Mouse (Mus musculus) left cerebral cortex, postnatal 25 days (tissue): Measurements from ENCODE around the gene Ftl1. TPM values are rescaled to one million over a fixed set of nuclear protein-coding genes. Genes with fewer than 3 reads are reported as not detected.

Source experiments
- DNase-seq, 2 experiments: peaks; one replicate each; pipeline ENCODE4 v3.0.0; 2022; ENCODE audit warnings: low spot score in 2 of 2, mixed read lengths in 1 of 2
- intact Hi-C: fragments of 180-260 bp; cut with DNase I; formaldehyde crosslinking; loops from one replicate; pipeline ENCODE4 v1.15.1; 2025
- total RNA-seq, 2 experiments: library from RNA; stranded (reverse); gene quantifications; 2 replicates each; pipeline ENCODE4 v1.2.3; 2021

Gene Ftl1
- total RNA-seq, 2 experiments from 2014 or later, result 207 to 225 TPM

DNA sequence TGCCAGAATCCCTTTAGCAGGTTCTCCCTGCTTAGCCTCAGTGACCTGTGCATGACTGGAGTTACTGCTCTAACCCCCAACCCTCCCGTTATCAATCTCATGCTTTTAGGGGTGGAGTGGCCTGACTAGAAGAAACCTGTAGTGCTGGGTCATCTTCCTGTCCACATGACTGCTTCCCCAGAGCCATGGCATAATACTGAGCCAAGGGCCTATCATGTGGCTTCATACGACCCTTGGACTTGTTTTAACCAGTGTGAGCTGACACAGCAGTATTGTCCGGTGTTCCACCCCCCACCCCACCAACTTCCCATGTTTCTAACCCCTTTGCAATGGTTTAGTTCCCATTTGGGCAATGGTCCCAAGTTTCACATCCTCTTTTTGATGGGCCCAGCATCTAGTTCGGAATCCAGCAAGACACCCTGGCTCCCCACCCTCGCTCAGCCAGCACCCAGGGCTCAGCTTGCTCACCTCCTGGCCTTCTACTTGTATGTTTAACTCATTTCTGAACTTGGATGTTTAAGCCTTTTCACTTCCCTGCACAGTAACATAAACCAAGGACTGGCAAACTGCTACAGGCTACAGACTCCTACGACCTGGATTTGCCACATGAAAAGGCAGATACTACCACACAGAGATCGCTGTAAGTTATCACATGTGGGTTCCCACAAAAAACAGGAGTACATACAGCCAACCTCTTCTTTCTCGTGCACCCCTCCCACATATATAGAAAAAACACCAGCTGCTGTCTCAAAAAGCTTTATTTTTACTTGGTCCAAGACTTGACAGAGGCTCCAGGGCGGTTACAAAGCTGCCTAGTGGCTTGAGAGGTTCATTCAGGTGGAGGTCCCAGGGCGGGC is 2.3 kb downstream of the Ftl1 start:
- peak in 1 of 2 experiments; percentile 55 for DNase-seq
- intact Hi-C loops, result no loop called here

DNA sequence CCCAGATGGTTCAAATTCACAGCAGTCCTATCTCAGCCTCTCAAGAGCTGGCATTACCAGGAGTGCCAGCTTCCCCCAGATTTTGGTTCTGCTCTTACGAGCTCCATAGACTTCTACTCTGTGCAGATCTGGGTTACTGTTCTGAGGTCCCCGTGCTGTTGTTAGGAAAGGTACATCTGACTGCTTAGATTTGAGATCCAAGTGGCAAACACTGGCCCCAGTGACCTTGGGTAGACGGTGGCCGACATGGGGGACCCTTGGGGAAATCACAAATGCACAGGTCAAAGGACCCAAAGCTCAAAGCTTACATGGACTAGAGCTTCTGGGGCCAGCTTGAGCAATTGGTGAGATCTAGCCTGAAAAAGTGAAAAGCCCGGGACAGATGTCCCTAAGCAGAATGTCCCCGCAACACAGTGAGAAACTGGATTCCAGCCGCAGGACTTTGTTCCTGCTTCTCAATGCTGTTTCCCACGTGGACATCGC is 2.9 kb downstream of the Ftl1 start:
- intact Hi-C loops, result no loop called here
- DNase-seq, result no peak

DNA sequence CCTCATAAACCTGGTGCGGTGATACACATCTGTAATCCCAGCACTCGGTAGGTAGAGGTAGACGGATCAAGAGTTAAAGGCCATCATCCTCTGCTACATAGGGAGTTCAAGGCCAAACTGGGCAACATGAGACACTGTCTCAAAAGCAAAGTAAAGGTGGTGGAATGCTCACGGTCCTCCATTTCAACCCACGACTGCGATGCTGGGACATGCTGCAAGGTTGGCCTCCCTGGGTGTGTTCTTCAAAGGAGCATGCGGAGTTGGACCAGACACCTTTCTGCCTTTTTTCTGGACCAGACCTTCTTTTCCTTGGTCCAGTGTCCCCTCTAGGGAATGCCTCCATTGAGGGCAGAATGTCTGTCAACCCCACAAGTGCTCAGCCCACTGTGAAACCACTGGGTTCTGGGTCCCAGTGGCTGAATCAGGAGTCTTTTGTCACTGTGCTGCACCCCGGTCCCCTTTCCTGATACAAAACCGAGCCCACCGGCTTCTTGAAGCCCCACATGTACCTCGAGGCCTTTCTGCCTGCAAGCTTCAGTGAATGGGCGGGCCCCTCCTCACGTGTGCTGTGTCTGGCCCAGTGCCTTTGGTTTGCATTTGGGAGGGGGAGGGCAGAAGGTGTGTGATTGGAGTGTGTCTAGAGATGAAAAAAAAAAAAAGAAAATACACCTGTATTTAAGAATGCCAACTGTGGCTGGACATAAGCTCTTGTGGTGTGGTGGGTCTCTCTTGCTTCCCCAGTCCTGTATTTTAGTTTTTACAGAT is 3.6 kb downstream of the Ftl1 start:
- intact Hi-C loops, result no loop called here
- DNase-seq, result no peak

DNA sequence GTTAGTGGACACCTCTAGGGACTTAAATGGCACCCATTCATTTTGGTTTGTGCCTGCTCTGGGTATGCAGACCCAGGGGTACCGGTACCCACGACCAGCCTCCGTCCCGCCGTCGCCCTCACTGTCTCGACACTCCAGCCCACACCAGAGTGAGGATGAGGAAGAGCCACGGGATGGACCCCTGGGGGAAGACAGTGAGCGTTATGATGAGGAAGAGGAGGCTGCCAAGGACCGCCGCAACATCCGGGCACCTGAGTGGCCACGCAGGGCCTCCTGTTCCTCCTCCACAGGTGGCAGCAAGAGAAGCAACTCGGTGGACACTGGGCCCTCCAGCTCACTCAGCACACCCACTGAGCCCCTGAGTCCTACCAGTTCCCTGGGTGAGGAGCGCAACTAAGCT is 4.7 kb downstream of the Ftl1 start:
- no peak for DNase-seq
- intact Hi-C loops, result loop anchor here (5.0 kb wide), 1 partner anchor 107 kb away; no protein-coding TSS in a partner anchor

DNA sequence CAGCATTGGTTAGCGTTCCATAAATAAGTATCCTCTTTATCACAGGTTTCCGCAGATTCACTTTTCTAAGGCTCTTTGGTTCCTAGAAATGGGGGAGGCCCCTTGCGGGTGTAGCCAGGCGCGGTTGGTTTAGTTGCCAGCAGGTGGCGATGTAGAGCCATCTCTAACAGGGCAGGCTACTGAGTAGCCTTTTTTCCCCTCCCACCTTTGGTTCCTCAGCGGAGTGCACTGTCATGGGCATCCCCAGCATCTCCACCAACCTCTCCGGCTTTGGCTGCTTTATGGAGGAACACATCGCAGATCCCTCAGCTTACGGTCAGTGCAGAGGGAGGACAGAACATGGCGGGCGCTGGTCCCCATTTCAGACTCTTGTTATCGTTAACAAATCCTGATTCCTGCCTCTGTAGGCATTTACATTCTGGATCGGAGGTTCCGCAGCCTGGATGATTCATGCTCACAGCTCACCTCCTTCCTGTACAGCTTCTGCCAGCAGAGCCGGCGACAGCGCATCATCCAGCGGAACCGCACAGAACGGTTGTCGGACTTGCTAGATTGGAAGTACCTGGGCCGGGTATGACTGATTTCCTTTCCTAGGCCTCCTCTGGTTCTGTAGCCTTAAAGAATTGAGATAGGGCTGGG is 8.2 kb downstream of the Ftl1 start:
- intact Hi-C loops, result loop anchor here (5.0 kb wide), 1 partner anchor 111 kb away; no protein-coding TSS in a partner anchor
- peak; percentile 87 to 93 for DNase-seq

DNA sequence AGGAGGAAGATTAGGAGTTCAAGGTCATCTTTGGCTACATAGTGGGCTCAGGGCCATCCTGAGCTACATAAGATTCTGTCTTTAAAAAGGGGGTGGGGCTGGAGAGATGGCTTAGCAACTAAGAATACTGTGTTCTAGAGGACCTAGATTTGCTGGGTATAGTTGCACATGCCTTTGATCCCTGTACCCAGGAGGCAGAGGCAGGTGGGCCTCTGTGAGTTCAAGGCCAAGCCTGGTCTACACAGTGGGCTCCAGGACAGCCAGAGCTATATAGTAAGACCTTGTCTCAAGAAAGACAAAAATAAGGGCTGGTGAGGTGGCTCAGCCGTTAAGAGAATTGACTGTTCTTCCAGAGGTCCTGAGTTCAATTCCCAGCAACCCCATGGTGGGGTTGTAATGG is 9.7 kb downstream of the Ftl1 start:
- intact Hi-C loops, result loop anchor here (5.0 kb wide), 1 partner anchor 112 kb away; no protein-coding TSS in a partner anchor
- no peak for DNase-seq

DNA sequence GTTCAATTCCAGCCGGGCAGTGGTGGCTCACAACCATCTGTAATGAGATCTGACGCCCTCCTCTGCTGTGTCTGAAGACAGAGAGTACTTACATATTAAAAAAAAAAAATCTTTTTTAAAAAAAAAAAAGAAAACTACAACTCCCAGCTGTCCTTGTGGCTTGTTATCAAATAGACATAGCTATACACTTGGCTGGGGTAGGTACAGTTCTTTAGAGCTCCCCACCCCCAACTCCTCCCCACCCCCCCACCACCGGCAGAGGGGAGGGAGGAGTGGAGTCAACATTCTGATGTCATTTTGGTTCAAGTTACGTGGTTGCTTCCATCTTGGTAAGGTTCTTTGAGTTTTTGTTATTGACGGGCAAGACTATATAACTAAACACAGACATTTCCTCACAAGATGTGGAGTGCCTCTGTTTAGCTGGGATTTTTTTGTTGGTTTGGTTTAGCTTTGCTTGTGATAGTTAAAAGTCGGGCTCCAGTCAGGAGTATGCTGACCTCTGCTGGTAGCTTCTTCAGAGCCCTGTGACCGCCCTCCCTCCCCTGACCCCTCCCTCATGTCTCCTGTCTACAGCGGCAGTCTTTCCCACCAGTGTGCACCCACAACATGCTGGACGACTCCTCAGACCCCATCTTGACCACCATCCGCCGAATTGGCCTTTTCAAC is 12.2 kb downstream of the Ftl1 start:
- no peak for DNase-seq
- intact Hi-C loops, result no loop called here

DNA sequence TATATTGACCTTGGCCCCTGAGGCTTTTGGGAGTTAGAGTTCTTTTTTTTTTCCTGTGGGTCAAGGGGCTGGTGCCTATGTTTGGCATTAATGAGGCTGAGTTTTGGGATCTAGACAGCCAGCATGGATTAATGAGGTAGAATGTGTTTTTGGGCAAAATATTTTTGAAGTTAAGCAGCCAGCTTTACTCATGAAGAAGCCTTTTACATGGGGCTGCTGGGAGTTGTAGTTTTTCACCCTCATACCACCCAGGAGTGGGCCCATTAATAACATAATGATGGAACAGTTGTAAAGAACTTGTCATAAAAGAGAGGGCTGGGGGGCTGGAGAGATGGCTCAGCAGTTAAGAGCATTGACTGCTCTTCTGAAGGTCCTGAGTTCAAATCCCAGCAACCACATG is 13.1 kb downstream of the Ftl1 start:
- DNase-seq, result no peak
- intact Hi-C loops, result no loop called here

DNA sequence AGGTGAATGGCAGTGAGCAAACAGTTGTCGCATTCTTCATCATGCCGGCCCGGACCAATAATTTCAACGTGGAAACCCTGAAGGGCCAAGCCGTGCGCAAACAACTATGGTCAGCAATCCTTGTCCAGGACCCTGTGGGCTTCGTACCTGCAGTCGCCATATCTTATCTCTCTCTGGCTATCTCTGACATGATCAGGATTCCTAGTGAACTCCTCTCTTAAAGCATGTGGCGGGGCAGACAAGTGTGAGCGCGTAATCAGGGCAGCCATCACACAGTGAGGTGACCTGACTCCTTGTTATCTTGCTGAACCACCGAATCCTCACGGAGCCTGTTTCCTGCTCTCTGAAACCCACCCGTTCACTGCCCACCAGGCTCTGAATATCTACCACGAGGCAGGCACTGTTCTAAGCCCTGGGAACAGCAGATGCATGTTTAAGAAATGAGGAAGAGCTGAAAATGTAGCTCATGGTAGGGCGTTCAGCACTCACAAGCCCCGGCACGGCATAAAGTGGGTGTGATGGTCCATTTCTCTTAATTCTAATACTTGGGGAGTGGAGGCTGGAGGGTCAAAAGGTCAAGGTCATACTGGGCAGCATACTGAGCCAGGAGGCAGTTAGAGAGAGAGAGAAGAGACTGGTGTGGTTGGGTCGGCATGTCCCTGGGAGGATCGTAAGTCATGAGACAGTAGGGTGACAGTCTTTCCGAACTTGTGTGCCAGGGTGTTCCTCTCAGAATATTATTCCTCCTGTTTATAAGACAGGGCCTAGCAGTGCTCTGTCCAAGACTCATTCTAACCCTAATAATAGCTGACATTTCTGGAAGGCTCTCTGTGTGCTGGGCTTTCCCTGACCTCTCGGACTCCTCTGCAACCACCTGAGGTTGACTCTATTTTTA is 15.9 kb downstream of the Ftl1 start:
- no peak for DNase-seq
- intact Hi-C loops, result no loop called here

DNA sequence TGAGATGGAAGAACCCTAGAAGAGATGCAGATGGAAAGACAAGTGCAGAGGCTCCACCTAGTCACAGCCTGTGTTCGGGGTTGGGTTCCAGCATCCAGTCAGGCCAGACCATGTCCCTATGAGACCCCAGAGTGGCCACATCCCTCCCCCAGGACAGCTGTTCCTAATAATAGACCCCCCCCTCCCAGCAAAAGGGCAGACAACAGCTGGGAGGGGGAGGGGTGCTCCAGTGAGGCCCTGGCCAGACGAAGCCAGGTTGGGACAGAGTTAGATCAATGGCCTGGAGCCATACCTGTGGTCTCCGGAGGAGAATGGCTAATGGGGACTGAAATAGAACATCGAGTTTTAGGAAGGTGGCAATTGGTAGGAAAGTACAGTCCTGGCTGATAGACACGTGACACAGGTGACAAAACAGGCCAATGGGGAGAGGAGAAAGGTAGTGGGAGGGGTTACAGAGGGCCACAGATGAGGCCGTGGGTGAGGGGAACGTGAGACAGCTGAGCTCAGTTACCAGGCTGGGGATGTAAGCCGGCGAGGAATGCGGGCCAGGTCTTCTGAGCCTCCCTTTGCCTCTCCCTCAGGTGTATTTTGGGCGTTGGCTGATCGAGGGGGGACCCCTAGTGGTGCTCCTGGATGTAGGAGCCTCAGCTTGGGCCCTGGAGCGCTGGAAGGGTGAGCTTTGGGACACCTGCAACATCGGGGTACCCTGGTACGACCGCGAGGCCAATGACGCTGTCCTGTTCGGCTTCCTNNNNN is 22.0 kb downstream of the Ftl1 start, which contains the start of gene Ruvbl2:
Ruvbl2 (minus strand) TSS at position 576 of the 756 bp plus-strand sequence.
- no peak for DNase-seq
- intact Hi-C loops, result no loop called here

DNA sequence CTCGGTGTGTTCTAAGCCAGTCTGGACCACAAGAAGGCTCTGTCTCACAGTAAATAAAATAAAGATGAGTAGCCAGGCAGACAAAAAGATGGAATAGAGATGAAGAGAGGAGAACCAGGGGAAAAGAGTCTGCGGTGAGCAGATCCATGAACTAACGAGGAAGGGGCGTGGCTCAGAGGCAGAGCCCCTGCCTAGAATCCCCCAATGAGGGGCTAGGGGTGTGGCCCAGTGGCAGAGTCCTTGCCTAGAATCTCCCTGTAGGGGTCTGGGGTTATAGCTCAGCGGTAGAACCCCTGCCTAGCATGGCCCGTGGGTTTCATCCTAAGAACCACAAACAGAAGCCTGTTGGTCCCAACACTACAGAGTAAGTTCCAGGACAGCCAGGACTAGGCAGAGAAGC is 22.6 kb downstream of the Ftl1 start:
- DNase-seq, result no peak
- intact Hi-C loops, result no loop called here

DNA sequence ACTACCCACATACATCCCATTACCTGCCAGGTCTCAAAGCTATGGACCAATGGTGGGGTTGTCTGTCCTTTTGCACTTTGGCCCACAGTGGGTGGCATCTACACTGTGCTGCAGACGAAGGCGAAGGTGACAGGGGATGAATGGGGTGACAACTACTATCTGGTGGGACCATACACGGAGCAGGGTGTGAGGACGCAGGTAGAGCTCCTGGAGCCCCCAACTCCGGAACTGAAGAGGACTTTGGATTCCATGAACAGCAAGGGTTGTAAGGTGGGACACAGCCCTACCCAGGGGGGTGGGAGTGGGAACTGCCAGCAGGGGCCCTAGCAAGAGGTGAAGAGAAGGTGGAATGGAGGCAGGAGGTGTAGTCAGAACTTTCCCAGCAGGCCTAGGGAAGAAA is 23.2 kb downstream of the Ftl1 start:
- intact Hi-C loops, result no loop called here
- no peak for DNase-seq

DNA sequence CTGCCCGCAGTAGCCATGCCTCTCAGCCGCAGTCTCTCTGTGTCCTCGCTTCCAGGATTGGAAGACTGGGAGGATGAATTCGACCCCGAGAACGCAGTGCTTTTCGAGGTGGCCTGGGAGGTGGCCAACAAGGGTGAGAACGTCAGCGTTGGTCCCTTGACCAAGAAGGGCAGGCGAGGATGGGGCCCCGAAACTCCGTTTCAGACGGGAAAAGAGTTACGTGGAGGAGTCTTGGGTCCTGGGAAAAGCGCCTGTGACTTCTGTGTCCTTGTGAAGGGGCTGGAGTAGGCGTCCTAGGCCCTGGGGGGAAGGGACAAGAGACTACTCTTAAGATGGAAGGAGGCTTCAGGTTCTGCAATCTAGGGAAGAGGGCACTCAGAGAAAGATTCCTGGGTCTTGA is 24.6 kb downstream of the Ftl1 start:
- DNase-seq, result peak in 1 of 2 experiments; percentile 16
- intact Hi-C loops, result loop anchor here (2.0 kb wide), 1 partner anchor 30 kb away; the partner anchor contains the start of gene Kcna7

DNA sequence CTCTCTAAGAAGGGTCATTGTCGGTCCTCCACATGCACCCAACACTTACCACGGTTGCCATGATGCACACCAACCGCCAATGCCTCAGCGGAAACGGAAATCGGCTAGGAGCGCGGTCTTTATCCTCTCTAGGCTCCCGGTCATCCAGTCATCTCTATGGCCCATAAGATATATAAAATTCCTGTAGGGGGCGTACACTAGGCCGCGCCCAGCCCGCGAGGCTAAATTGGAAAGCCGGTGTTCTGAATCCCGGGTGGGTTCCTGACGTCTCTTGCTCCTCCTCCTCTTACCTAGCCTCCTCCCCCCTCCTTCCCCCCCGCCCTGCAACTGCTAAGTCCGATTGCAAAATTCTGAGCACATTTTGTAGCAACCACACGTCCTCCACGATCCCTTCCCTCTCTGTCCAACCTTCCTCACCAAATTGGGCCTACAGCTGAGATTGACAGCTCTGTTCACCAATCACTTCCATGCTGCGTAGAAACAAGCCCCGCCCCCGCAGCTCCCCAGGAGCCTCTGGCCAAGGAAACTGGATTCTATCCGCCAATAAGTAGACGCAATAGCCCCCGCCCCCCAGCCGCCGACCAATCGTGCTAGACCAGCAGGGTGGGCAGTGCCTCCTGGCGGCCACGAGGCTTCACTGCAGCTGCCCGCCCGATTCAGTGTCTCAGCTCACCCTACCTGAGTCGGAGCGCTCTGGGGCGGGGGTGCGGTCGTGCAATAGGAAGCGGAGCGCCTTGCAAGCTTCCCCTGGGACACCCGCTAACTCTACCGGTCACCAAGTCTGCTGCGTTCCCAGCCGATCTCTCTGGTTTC is 25.3 kb downstream of the Ftl1 start, which contains the start of gene Gys1:
Gys1 (plus strand) TSS at position 642 of the 813 bp plus-strand sequence.
- peak; percentile 100 for DNase-seq
- intact Hi-C loops, result loop anchor here (2.0 kb wide), 1 partner anchor 30 kb away; the partner anchor contains the start of gene Kcna7

DNA sequence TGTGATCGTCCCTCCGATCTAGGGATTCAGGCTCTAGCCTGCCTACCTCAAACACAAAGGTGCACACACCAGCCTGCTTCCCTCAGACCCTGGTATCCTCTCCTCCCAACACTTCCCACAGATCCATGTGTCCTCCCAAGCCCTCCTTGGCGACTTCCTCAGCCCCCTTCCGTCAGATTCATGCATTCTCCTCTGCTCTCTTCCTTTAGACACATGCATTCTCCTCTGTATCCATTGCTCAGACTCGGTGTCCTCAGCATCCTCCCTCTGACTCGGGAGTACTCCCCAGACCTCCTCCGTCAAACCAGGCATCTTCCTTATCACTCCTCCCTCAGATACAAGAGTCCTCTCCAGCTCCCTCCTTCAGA is 25.9 kb downstream of the Ftl1 start:
- intact Hi-C loops, result loop anchor here (2.0 kb wide), 1 partner anchor 29 kb away; the partner anchor contains the start of gene Kcna7
- DNase-seq, result no peak

DNA sequence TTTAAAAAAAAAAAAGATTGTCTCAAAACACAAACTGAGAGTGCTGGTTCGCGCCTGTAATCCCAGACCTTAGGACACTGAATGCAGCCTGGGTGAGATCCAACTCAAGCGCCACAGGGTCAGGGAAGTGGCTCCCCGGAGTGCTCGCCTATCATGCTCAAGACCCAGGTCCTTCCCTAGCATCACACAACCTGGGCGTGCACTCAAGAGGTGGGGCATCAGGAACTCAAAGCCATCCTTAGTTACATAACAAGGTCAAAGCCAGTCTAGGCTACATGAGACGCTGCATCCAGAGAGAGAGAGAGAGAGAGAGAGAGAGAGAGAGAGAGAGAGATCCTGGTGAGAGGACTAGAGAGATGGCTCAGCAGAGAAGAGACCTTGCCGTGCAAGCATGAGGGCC is 33.1 kb downstream of the Ftl1 start:
- intact Hi-C loops, result no loop called here
- DNase-seq, result no peak

DNA sequence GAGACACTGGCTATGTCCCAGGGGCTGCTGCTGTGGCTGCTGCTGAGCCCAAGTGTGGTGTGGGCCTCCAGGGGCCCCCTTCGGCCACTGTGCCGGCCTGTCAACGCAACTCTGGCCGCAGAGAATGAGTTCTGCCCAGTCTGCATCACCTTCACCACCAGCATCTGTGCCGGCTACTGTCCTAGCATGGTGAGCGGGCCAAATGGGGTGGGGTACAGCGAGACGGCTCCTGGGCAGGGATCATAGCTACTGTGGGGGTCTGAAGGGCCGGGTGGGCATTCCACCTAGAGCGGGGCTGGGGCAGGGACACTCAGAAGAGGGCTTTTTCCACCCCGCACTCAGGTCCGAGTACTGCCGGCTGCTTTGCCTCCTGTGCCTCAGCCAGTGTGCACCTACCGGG is 38.5 kb downstream of the Ftl1 start:
- no peak for DNase-seq
- intact Hi-C loops, result no loop called here
